Mouse (Mus musculus) v-Abl transformed pro-B cells (cell line): Measurements from ENCODE around the gene Ckm.

Source experiments
- in situ Hi-C, 2 experiments: fragments of 400-800 bp; cut with MboI; formaldehyde crosslinking; loops; one replicate each; pipeline ENCODE4 v1.15.1; 2025; ENCODE audit not compliant: unreplicated experiment in 2 of 2

Ckm gene

DNA sequence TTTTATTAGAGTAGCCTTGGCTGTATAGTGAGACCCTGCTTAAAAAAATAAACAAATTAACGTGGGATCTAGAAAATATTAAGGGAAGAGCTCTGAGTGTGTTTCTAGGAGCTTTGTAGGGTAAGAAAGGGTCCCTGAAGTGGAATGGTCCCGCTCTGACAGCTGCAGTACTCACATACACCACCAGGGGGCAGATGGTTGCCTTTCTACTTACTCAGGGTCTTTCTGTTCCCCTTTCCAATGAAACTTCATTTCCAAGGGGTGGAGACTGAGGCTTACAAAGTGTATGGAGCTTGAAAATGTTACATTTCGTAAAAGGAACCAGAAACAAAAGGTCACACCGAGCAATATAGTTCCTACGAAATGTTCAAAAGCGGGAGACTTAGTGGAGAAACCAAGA, 56.9 kb downstream of the Ckm start:
- in situ Hi-C loops, result loop anchor here in 1 of 2 experiments (5.0 kb wide), 1 partner anchor 36 kb away; no protein-coding TSS in a partner anchor

GRCm38 (mm10) chr7:19462443-19462842, 57.9 kb downstream of the Ckm start:
- in situ Hi-C loops, result loop anchor here in 1 of 2 experiments (5.0 kb wide), 1 partner anchor 35 kb away; no protein-coding TSS in a partner anchor

GRCm38 (mm10) chr7:19462884-19463381, 58.4 kb downstream of the Ckm start, which contains the start of gene Exoc3l2:
Gene Exoc3l2, plus strand, starts transcription at chr7:19463331.
- in situ Hi-C loops, result loop anchor here in 1 of 2 experiments (5.0 kb wide), 1 partner anchor 34 kb away; no protein-coding TSS in a partner anchor

- in situ Hi-C loops, result loop anchor here in 1 of 2 experiments (5.0 kb wide), 1 partner anchor 33 kb away; no protein-coding TSS in a partner anchor
Measured at GRCm38 (mm10) chr7:19464367-19465307, 60.1 kb downstream of the Ckm start.

GRCm38 (mm10) chr7:19466602-19467145, 62.1 kb downstream of the Ckm start:
- in situ Hi-C loops, result no loop called here

DNA sequence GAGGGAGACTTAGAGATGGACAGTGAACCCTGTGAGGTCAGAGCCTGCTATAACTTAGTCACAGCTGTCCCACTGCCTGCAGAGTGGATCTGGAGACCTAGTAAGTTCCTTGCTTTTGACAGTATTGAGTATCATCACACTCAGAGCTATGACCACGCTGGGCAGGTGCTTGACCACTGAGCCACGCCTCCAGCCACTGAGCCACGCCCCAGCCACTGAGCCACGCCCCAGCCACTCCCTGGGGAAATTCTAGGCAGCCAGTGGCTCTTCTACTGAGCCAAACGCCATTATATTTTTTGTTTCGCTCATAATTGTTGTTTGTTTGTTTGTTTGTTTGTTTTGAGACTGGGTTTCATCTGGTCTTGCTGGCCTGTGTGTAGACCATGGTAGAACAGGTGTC, 63.1 kb downstream of the Ckm start:
- in situ Hi-C loops, result no loop called here

GRCm38 (mm10) chr7:19468279-19468678, 63.7 kb downstream of the Ckm start:
- in situ Hi-C loops, result no loop called here

- in situ Hi-C loops, result no loop called here
Measured at GRCm38 (mm10) chr7:19469404-19469803, 64.8 kb downstream of the Ckm start.

GRCm38 (mm10) chr7:19470308-19470707, 65.7 kb downstream of the Ckm start:
- in situ Hi-C loops, result no loop called here

GRCm38 (mm10) chr7:19472403-19472802, 67.8 kb downstream of the Ckm start:
- in situ Hi-C loops, result no loop called here
